Mouse (Mus musculus) ES-E14 (cell line): ENCODE results near the gene Prokr2.

Source experiments
- HCFC1 ChIP-seq: IDR thresholded peaks from 2 replicates; pipeline ENCODE4 v1.6.1; 2012; ENCODE audit warnings: low read length, inconsistent platforms, borderline replicate concordance; ENCODE audit not compliant: insufficient read depth
- MAFK ChIP-seq: IDR thresholded peaks from 2 replicates; pipeline ENCODE4 v1.6.1; 2014; ENCODE audit warnings: mild to moderate bottlenecking, low read depth, low read length, inconsistent platforms; ENCODE audit not compliant: insufficient read depth
- ZC3H11A ChIP-seq: IDR thresholded peaks from 2 replicates; pipeline ENCODE4 v1.6.1; 2012; ENCODE audit warnings: low read depth, mild to moderate bottlenecking, inconsistent platforms, low read length, borderline replicate concordance

GRCm38 (mm10) chr2:132308829-132309228 is 76.4 kb downstream of the Prokr2 start:
- TF ChIP-seq MAFK (no peak), ZC3H11A (no peak), HCFC1 (no peak)
